Mouse (Mus musculus): Measurements from ENCODE around the gene Gpr87. TPM values are rescaled to one million over a fixed set of nuclear protein-coding genes. Genes with fewer than 3 reads are reported as not detected.

Gpr87 gene
- polyA plus RNA-seq, 1 experiment = not detected

DNA sequence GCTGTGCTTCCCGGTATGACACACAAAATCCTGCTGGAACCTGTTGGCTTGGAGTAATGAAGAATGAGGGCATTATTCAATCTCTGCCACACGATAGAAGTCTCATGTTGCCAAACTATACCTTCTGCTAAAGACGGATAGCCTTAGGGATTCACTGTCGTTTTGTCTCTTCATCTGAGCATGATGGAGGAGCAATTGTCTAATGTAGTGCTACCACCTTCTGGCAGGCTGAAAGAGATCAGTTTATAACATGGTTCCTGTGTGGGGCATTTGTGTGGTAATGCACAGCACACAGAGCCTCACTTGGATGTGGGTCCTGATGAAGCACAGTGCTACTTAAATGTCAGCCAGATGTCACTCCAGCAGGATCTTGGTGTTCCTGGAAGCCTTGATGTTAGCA, 25.7 kb downstream of the Gpr87 start:
- Histone ChIP-seq H3K4me3 (ENCODE audit: insufficient read depth, low read length) (no peak overlapping the region), H3K4me1 (ENCODE audit: control insufficient read depth, insufficient read depth, low read length) (no peaks in the 10 kb centered on the region; the same call in 1 of the 2 replicates), H3K27ac (ENCODE audit: insufficient read depth, low read length) (no peak overlapping the region)
- TF ChIP-seq POLR2A (IDR thresholded peaks at IDR 0.05; ENCODE audit: extremely low read depth, insufficient read depth, low read length) (no peak), CTCF (IDR thresholded peaks at IDR 0.05; ENCODE audit: extremely low read depth, insufficient read depth, low read length) (no peak)

DNA sequence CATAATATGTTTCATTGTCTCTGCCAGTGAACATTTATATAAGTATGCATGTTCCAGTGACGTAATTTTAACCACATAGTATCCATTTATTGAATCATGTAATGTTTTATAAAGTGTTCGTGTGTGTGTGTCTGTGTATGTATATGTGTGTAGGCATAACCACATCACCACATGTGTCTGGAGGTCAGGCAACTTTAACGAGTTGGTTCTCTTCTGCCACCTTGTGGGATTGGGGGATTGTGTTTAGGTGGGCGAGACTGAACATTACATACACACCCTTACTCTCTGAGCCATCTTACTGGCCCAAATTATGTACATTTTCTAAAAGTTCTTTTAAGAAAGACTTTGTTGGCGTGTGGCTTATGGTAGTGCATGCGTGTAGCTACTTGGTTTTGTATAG, 26.4 kb downstream of the Gpr87 start:
- H3K27ac ChIP-seq (ENCODE audit: insufficient read depth, low read length) = no peak overlapping the region
- TF ChIP-seq CTCF (IDR thresholded peaks at IDR 0.05; ENCODE audit: extremely low read depth, insufficient read depth, low read length) = no peak
- no peak for TF ChIP-seq POLR2A (IDR thresholded peaks at IDR 0.05; ENCODE audit: extremely low read depth, insufficient read depth, low read length)
- H3K4me3 ChIP-seq (ENCODE audit: insufficient read depth, low read length) = no peak overlapping the region
- no peaks in the 10 kb centered on the region; the same call in 1 of the 2 replicates for H3K4me1 ChIP-seq (ENCODE audit: control insufficient read depth, insufficient read depth, low read length)

DNA sequence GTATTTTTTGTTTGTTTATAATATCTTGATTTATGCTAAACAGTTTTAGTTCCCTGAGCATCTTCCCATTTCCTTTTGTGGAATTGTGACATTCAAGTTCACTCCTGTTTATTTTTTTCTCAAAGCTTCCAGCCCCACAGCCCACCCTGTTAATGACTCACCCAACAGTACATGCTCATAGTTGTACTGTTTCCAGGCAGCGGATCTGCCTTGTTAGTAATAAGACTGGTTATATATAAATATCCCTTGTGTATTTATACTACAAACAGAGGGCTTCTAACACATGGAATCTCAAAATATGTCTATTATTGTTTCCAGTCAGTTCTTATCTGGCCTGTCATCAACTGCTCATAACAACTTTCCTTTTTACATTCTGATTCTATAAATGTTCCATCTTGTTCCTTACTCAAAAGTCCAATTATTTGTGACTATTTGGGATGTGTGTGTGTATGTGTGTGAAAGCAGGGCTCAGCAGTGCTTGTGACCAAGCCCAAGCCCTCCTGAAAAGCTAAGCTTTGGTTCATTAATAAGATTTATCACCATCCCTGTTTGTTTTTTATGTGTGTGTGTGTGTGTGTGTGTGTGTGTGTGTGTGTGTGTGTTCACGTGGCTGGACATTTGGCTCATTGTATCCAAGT, 27.4 kb downstream of the Gpr87 start:
- Histone ChIP-seq H3K27ac (ENCODE audit: insufficient read depth, low read length) (no peak overlapping the region), H3K4me1 (ENCODE audit: control insufficient read depth, insufficient read depth, low read length) (no peaks in the 10 kb centered on the region; the same call in 1 of the 2 replicates), H3K4me3 (ENCODE audit: insufficient read depth, low read length) (no peak overlapping the region)
- TF ChIP-seq CTCF (IDR thresholded peaks at IDR 0.05; ENCODE audit: extremely low read depth, insufficient read depth, low read length) (no peak), POLR2A (IDR thresholded peaks at IDR 0.05; ENCODE audit: extremely low read depth, insufficient read depth, low read length) (no peak)

DNA sequence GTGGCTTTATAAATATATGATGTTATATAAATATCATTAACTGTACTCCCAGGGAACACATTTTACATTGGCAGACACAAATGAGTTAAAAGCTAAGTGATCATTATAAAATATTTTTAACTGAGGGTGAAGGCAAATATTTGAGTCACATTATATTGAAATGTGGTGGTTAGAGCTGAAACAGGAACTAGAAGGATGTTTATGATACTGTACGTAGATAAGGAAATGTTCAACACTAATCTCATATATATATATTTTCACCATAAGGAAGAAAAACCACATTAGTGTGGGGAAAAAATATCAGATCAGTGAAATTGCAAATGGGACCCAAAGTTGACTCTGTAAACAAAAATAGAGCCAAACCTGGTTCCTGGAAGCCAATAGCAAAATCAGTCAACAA, 34.4 kb downstream of the Gpr87 start:
- H3K4me1 ChIP-seq (ENCODE audit: control insufficient read depth, insufficient read depth, low read length) = no peaks in the 10 kb centered on the region
- TF ChIP-seq CTCF (IDR thresholded peaks at IDR 0.05; ENCODE audit: extremely low read depth, insufficient read depth, low read length) (no peak), POLR2A (IDR thresholded peaks at IDR 0.05; ENCODE audit: extremely low read depth, insufficient read depth, low read length) (no peak)
- H3K4me3 ChIP-seq (ENCODE audit: insufficient read depth, low read length) = no peak overlapping the region
- no peak overlapping the region for H3K27ac ChIP-seq (ENCODE audit: insufficient read depth, low read length)

DNA sequence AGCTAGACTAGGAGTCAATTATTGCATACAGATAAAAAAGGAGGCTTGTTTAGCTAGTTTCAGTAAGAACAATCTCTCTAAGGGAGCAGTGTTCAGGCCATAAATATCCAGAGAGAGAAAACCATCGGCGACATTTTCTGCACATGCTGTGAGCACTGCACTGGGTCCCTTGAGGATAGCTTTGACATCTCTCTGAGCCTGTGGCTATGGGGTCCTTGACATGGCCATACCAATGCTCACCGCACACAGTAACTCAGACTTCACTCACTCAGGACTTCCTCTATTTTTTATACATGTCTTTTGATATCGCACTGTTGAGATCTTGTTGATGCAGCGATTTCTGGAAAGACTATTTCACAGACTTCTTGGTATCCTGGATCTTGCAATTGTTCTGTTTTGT, 37.9 kb downstream of the Gpr87 start:
- Histone ChIP-seq H3K4me3 (ENCODE audit: insufficient read depth, low read length) (no peak overlapping the region), H3K27ac (ENCODE audit: insufficient read depth, low read length) (no peak overlapping the region), H3K4me1 (ENCODE audit: control insufficient read depth, insufficient read depth, low read length) (0 out of 2 replicates have a peak, but pooled peaks cover 1% of the 10 kb centered on the region)
- TF ChIP-seq POLR2A (IDR thresholded peaks at IDR 0.05; ENCODE audit: extremely low read depth, insufficient read depth, low read length) = no peak
- no peak for TF ChIP-seq CTCF (IDR thresholded peaks at IDR 0.05; ENCODE audit: extremely low read depth, insufficient read depth, low read length)

DNA sequence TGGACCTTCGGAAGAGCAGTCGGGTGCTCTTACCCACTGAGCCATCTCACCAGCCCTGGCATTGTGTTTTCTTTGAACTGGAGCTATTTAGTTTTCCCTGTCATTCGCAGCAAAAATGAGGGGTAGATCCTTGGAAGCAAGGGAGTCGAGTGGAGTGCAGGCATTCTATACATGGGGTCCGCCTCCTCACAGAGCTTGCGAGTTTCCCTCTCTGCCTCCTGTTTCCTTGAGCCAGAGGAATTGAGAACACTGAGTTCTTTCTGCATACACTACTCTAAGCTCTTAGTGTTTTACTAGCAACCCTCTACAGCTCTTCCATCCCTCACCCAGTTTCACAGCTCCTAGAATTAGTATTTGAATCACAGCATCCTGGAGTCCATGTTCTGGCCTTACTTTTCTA, 39.5 kb downstream of the Gpr87 start:
- TF ChIP-seq CTCF (IDR thresholded peaks at IDR 0.05; ENCODE audit: extremely low read depth, insufficient read depth, low read length) (no peak), POLR2A (IDR thresholded peaks at IDR 0.05; ENCODE audit: extremely low read depth, insufficient read depth, low read length) (no peak)
- Histone ChIP-seq H3K27ac (ENCODE audit: insufficient read depth, low read length) (no peak overlapping the region), H3K4me3 (ENCODE audit: insufficient read depth, low read length) (no peak overlapping the region), H3K4me1 (ENCODE audit: control insufficient read depth, insufficient read depth, low read length) (0 out of 2 replicates have a peak, but pooled peaks cover 1% of the 10 kb centered on the region)

DNA sequence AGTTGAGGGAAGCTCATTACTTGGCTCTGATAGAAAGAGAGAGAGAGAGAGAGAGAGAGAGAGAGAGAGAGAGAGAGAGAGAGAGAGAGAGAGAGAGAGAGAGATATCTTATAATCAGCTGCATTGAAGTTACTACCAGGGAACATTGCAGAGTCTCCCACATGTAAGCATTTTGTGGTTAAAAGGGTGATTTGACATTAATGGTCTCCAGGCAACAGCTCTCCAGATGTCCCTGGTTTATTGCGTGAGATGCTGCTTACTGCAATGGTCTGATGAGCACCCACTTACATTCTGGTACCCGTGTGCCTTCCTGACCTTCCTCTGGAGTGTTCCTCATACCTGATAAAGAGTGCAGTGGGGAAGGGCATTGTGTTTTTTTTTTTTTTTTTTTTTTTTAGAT, 40.0 kb downstream of the Gpr87 start:
- H3K27ac ChIP-seq (ENCODE audit: insufficient read depth, low read length) = no peak overlapping the region

DNA sequence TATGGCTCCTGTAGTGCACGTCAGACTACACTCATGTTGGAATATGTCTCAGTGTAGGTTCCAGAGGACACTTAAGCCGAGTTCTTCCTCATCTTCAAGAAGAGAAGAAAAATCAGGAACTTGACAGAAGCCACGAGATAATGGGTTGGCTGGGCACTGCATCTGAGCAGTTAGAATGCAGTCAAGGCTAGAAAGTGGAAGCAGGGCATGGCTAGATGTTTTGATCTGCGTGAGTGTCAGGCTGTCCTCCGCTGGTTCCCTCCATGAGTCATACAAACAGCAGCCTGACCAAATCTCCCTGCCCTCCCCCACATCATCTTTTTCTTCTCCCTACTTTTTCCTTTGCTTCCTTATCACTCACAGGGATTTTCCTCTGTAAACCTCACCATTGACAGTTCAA, 41.5 kb downstream of the Gpr87 start, which contains the start of gene P2ry14:
Gene P2ry14 (minus strand): TSS at position 195 of the 400 bp plus-strand sequence.
- Histone ChIP-seq H3K4me3 (ENCODE audit: insufficient read depth, low read length) (no peak within 1 kb of the TSS), H3K27ac (ENCODE audit: insufficient read depth, low read length) (no peak within 1 kb of the TSS), H3K4me1 (ENCODE audit: control insufficient read depth, insufficient read depth, low read length) (peaks cover 3% of the 10 kb centered on the region; the same call in 1 of the 2 replicates)
- no peak for TF ChIP-seq POLR2A (IDR thresholded peaks at IDR 0.05; ENCODE audit: extremely low read depth, insufficient read depth, low read length)
- no peak for TF ChIP-seq CTCF (IDR thresholded peaks at IDR 0.05; ENCODE audit: extremely low read depth, insufficient read depth, low read length)

More for the DNA sequence above, 40.0 kb downstream of the Gpr87 start:
- Histone ChIP-seq H3K4me1 (ENCODE audit: control insufficient read depth, insufficient read depth, low read length) (0 out of 2 replicates have a peak, but pooled peaks cover 1% of the 10 kb centered on the region), H3K4me3 (ENCODE audit: insufficient read depth, low read length) (no peak overlapping the region)
- TF ChIP-seq CTCF (IDR thresholded peaks at IDR 0.05; ENCODE audit: extremely low read depth, insufficient read depth, low read length) (no peak), POLR2A (IDR thresholded peaks at IDR 0.05; ENCODE audit: extremely low read depth, insufficient read depth, low read length) (no peak)

DNA sequence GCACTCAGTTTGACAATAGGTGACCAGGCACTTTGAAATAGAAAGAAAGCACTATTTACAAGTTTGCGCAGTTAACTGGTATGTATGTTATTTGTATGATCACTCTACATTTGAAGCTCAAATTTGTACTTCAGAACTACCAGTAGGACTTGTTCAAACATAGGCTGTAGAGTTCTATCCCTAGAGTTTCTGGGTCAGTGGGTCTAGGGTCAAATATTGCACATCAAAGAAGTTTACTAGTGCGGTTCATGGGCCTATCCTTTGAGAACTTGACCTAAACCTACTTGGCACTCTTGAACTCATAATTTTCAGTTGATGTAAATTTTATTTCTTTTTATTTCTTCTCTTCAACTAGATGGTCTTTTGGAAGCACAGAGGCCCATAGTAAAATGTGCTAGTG, 44.3 kb downstream of the Gpr87 start:
- H3K27ac ChIP-seq (ENCODE audit: insufficient read depth, low read length) = no peak overlapping the region
- no peak overlapping the region for H3K4me3 ChIP-seq (ENCODE audit: insufficient read depth, low read length)
- TF ChIP-seq POLR2A (IDR thresholded peaks at IDR 0.05; ENCODE audit: extremely low read depth, insufficient read depth, low read length) = no peak
- TF ChIP-seq CTCF (IDR thresholded peaks at IDR 0.05; ENCODE audit: extremely low read depth, insufficient read depth, low read length) = no peak
- peaks cover 3% of the 10 kb centered on the region; the same call in 1 of the 2 replicates for H3K4me1 ChIP-seq (ENCODE audit: control insufficient read depth, insufficient read depth, low read length)

DNA sequence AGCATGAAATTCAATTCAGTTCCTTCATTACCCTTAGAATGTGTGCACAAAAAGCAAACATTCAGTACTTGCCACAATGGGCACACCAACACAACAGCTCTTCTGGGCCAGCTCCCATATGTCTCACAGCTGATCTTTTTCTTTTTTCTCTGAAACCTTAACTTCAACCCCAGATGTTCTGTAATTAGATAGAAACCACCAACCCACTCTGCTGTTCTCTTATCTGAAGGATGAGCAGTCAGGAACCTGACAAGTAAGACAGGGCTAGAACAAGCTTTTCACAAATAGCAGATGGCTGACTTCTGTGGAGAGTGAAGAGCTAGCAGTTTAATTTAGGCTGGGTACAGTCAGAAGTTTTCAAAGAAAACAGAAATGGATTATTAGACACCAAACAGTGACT, 45.3 kb downstream of the Gpr87 start:
- H3K4me3 ChIP-seq (ENCODE audit: insufficient read depth, low read length) = no peak overlapping the region
- H3K27ac ChIP-seq (ENCODE audit: insufficient read depth, low read length) = no peak overlapping the region
- TF ChIP-seq CTCF (IDR thresholded peaks at IDR 0.05; ENCODE audit: extremely low read depth, insufficient read depth, low read length) (no peak), POLR2A (IDR thresholded peaks at IDR 0.05; ENCODE audit: extremely low read depth, insufficient read depth, low read length) (no peak)
- H3K4me1 ChIP-seq (ENCODE audit: control insufficient read depth, insufficient read depth, low read length) = peaks cover 2% of the 10 kb centered on the region; the same call in 1 of the 2 replicates

Measured in cortical plate, adult 2 months (tissue).